Mouse (Mus musculus) E14TG2a.4 (cell line): ENCODE measurements around the gene Rpl23.

ENCODE experiments used
- CTCF ChIP-seq: conservative IDR thresholded peaks from 2 replicates; pipeline ENCODE4 v1.5.1; 2014; ENCODE audit warnings: low read length
- NANOG ChIP-seq: IDR thresholded peaks from 2 replicates; pipeline ENCODE4 v1.6.1; 2014; ENCODE audit warnings: borderline replicate concordance, low read length, mixed read lengths

DNA sequence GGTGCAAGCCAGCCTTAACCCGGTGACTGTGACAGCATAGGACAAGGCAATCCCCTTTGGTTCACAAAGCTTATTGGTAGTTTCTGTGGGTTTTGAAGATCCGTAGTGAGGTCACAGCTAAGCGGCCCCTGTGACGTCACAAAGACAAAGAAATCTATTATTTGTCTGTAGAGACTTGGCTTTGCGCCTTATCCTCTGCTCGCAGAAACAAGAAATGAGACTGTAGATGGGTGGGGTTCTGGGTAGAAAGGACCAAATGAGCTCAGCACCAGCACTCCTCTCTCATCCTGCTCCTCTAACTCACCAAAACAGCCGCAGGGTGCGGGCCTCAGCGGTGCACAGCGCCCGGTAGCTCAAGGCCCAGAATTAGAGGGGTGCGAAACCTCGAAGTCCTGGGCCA is 7.1 kb downstream of the Rpl23 start:
- TF ChIP-seq CTCF (no peak), NANOG (no peak)
